Mouse (Mus musculus): Measurements from ENCODE around the gene Nr1h5.

Gene Nr1h5

GRCm38 (mm10) chr3:102964033-102964432, at the start of gene Nr1h5:
TSS of gene Nr1h5 (minus strand) at chr3:102964133.
- no peak for DNase-seq (ENCODE audit: low spot score)

GRCm38 (mm10) chr3:103001595-103001994, 37.7 kb upstream of the Nr1h5 start:
- DNase-seq (ENCODE audit: low spot score), result no peak

GRCm38 (mm10) chr3:102997591-102997990, 33.7 kb upstream of the Nr1h5 start:
- DNase-seq (ENCODE audit: low spot score), result no peak

GRCm38 (mm10) chr3:102997036-102997435, 33.1 kb upstream of the Nr1h5 start:
- DNase-seq (ENCODE audit: low spot score), result no peak

- DNase-seq (ENCODE audit: low spot score), result peak; percentile 83
Observed at GRCm38 (mm10) chr3:102995605-102996321, 31.8 kb upstream of the Nr1h5 start, which contains the start of gene Sike1. TSS of gene Sike1 (plus strand) at chr3:102995708.

GRCm38 (mm10) chr3:102995233-102995604, 31.3 kb upstream of the Nr1h5 start:
- DNase-seq (ENCODE audit: low spot score), result no peak

- DNase-seq (ENCODE audit: low spot score), result no peak
Observed at GRCm38 (mm10) chr3:102992936-102993335, 29.0 kb upstream of the Nr1h5 start.

- DNase-seq (ENCODE audit: low spot score), result no peak
Observed at GRCm38 (mm10) chr3:102991041-102991440, 27.1 kb upstream of the Nr1h5 start.

GRCm38 (mm10) chr3:102980349-102980736, 16.4 kb upstream of the Nr1h5 start:
- DNase-seq (ENCODE audit: low spot score), result no peak

- no peak for DNase-seq (ENCODE audit: low spot score)
Observed at GRCm38 (mm10) chr3:102979550-102980348, 15.8 kb upstream of the Nr1h5 start.

- no peak for DNase-seq (ENCODE audit: low spot score)
Observed at GRCm38 (mm10) chr3:102976906-102977305, 13.0 kb upstream of the Nr1h5 start.

- no peak for DNase-seq (ENCODE audit: low spot score)
Observed at GRCm38 (mm10) chr3:102970508-102970907, 6.6 kb upstream of the Nr1h5 start.

- no peak for DNase-seq (ENCODE audit: low spot score)
Observed at GRCm38 (mm10) chr3:102970067-102970466, 6.1 kb upstream of the Nr1h5 start.

- DNase-seq (ENCODE audit: low spot score), result no peak
Observed at GRCm38 (mm10) chr3:102955596-102955995, 8.3 kb downstream of the Nr1h5 start.

GRCm38 (mm10) chr3:102955143-102955542, 8.8 kb downstream of the Nr1h5 start:
- DNase-seq (ENCODE audit: low spot score), result no peak

GRCm38 (mm10) chr3:102954476-102954875, 9.5 kb downstream of the Nr1h5 start:
- no peak for DNase-seq (ENCODE audit: low spot score)

- DNase-seq (ENCODE audit: low spot score), result no peak
Observed at GRCm38 (mm10) chr3:102946861-102947260, 17.1 kb downstream of the Nr1h5 start.

GRCm38 (mm10) chr3:102946312-102946711, 17.6 kb downstream of the Nr1h5 start:
- DNase-seq (ENCODE audit: low spot score), result no peak

- no peak for DNase-seq (ENCODE audit: low spot score)
Observed at GRCm38 (mm10) chr3:102938100-102938499, 25.8 kb downstream of the Nr1h5 start.

GRCm38 (mm10) chr3:102935451-102936354, 28.2 kb downstream of the Nr1h5 start, which contains the start of gene Sycp1:
TSS of gene Sycp1 (minus strand) at chr3:102936100.
- DNase-seq (ENCODE audit: low spot score), result no peak

GRCm38 (mm10) chr3:102899136-102899535, 64.8 kb downstream of the Nr1h5 start:
- no peak for DNase-seq (ENCODE audit: low spot score)
